16 mouse cellular contexts compared by ENCODE assay signal in genomic region chr4:43035851-43036250, GRCm38 (mm10).
"Had no signal": no experiment of that assay in that cellular context is flagged by ENCODE, and none has a peak within 500 bp of the region (broad histone marks: within the 10 kb centered on the region; RNA-seq: fewer than 3 reads in every experiment).

No protein-coding gene starts in this region.

- DNase-seq: kidney, adult 18-20 months; kidney, postnatal 10 days; kidney, postnatal 4 days; left cerebral cortex, postnatal 4 days; lung, embryonic 14.5 days; lung, postnatal 10 days; lung, postnatal 4 days; midbrain, embryonic 14.5 days; right cerebral cortex, adult 18-20 months; right cerebral cortex, postnatal 25 days; thymus, postnatal 36 days had no signal

- H3K4me2 ChIP-seq: limb, embryonic 15.5 days; lung, embryonic 14.5 days; neural tube, embryonic 15.5 days had no signal

- H3K9me3 ChIP-seq: limb, embryonic 15.5 days; midbrain, embryonic 10.5 days; neural tube, embryonic 15.5 days had no signal

- H3K4me3 ChIP-seq: layer of hippocampus, adult 2 months; limb, embryonic 15.5 days; myocyte; neural tube, embryonic 15.5 days had no signal

- H3K27me3 ChIP-seq: limb, embryonic 15.5 days; neural tube, embryonic 15.5 days had no signal

- H3K9ac ChIP-seq: limb, embryonic 15.5 days; lung, embryonic 14.5 days; neural tube, embryonic 15.5 days had no signal

- H3K27ac ChIP-seq: layer of hippocampus, adult 2 months; limb, embryonic 15.5 days; midbrain, embryonic 10.5 days; neural tube, embryonic 15.5 days had no signal
